Mouse (Mus musculus) MEL (cell line): ENCODE measurements around the gene Col13a1.

ENCODE experiments used
- CTCF ChIP-seq, 3 experiments: IDR thresholded peaks in 2 of 3; conservative IDR thresholded peaks in 1 of 3; 2 replicates each; pipeline ENCODE4 v1.5.1; 2011 to 2012; ENCODE audit warnings: low read length in 3 of 3, low read depth in 2 of 3, mild to moderate bottlenecking in 2 of 3, improper control_type of control experiment in 1 of 3, inconsistent platforms in 1 of 3, mixed read lengths in 1 of 3, moderate library complexity in 1 of 3; ENCODE audit not compliant: control insufficient read depth in 1 of 3, insufficient read depth in 1 of 3, poor library complexity in 1 of 3, severe bottlenecking in 1 of 3
- MAX ChIP-seq: IDR thresholded peaks from 2 replicates; pipeline ENCODE4 v1.6.1; 2011; ENCODE audit warnings: low read length, improper control_type of control experiment
- POLR2A ChIP-seq, 2 experiments: IDR thresholded peaks; 2 replicates each; pipeline ENCODE4 v1.6.1; 2011 to 2012; ENCODE audit warnings: low read length in 2 of 2, mild to moderate bottlenecking in 2 of 2, control low read depth in 1 of 2, improper control_type of control experiment in 1 of 2, low read depth in 1 of 2, moderate library complexity in 1 of 2; ENCODE audit not compliant: control insufficient read depth in 1 of 2, insufficient read depth in 1 of 2, poor library complexity in 1 of 2
- USF1 ChIP-seq: IDR thresholded peaks from 2 replicates; pipeline ENCODE4 v1.6.1; 2014; ENCODE audit warnings: low read depth, mild to moderate bottlenecking, inconsistent platforms, low read length, improper control_type of control experiment, moderate library complexity

- TF ChIP-seq MAX: no peak
- no peak for TF ChIP-seq POLR2A (IDR thresholded peaks at IDR 0.05; ENCODE audit: control insufficient read depth in 1 of 2, insufficient read depth in 1 of 2, low read depth in 1 of 2, low read length in 2 of 2, poor library complexity in 1 of 2)
- no peak for TF ChIP-seq USF1
- no peak for TF ChIP-seq CTCF (IDR thresholded peaks at IDR 0.05 in 2 of 3, conservative IDR thresholded peaks at IDR 0.05 in 1 of 3; ENCODE audit: control insufficient read depth in 1 of 3, insufficient read depth in 1 of 3, low read depth in 2 of 3, low read length in 3 of 3, poor library complexity in 1 of 3, severe bottlenecking in 1 of 3)
These were observed 141.6 kb downstream of the Col13a1 start for GRCm38 (mm10) chr10:61837286-61837685.
